Mouse (Mus musculus) ES-Bruce4 (cell line): ENCODE data around the gene Rsad2. TPM values are rescaled to one million over a fixed set of nuclear protein-coding genes. Genes with fewer than 3 reads are reported as not detected.
A peak's percentile ranks its signal among the peaks of the same experiment; 100 is the strongest.

ENCODE experiments used
- H3K27ac ChIP-seq: 2 replicates; pipeline ENCODE4 v1.5.1; 2012; ENCODE audit warnings: low read length, inconsistent platforms; ENCODE audit not compliant: insufficient read depth
- H3K27me3 ChIP-seq: 2 replicates; pipeline ENCODE4 v1.6.1; 2012; ENCODE audit warnings: mild to moderate bottlenecking, low read length, inconsistent platforms; ENCODE audit not compliant: control insufficient read depth, poor library complexity, insufficient read depth, severe bottlenecking
- H3K36me3 ChIP-seq: 2 replicates; pipeline ENCODE4 v1.6.1; 2012; ENCODE audit warnings: inconsistent platforms, mild to moderate bottlenecking, low read length, moderate library complexity; ENCODE audit not compliant: control insufficient read depth, poor library complexity, insufficient read depth, severe bottlenecking
- H3K4me1 ChIP-seq: one replicate; pipeline ENCODE4 v1.8.1; 2011; ENCODE audit warnings: low read length; ENCODE audit not compliant: control insufficient read depth, insufficient read depth
- H3K4me3 ChIP-seq: 2 replicates; pipeline ENCODE4 v1.5.1; 2011; ENCODE audit warnings: low read depth, mild to moderate bottlenecking, low read length
- H3K9ac ChIP-seq: 2 replicates; pipeline ENCODE4 v1.6.1; 2012; ENCODE audit warnings: low read depth, mild to moderate bottlenecking, inconsistent platforms; ENCODE audit not compliant: poor library complexity, severe bottlenecking
- H3K9me3 ChIP-seq: replicated peaks from 2 replicates; pipeline ENCODE4 v1.6.1; 2012; ENCODE audit warnings: mild to moderate bottlenecking, low read length, inconsistent platforms; ENCODE audit not compliant: control insufficient read depth, poor library complexity, insufficient read depth, severe bottlenecking
- CTCF ChIP-seq: IDR thresholded peaks from one replicate; pipeline ENCODE4 v1.8.1; 2011; ENCODE audit warnings: low read depth, low read length
- EP300 ChIP-seq: IDR thresholded peaks from 2 replicates; pipeline ENCODE4 v1.6.1; 2011; ENCODE audit warnings: low read depth, low read length; ENCODE audit not compliant: insufficient read depth
- POLR2A ChIP-seq: IDR thresholded peaks from one replicate; pipeline ENCODE4 v1.8.1; 2011; ENCODE audit warnings: low read length; ENCODE audit not compliant: insufficient read depth
- polyA plus RNA-seq: library from polyadenylated mRNA; stranded (reverse); fragments of >200 nt; gene quantifications from 2 replicates; pipeline ENCODE4 v1.2.4, GENCODE M21; 2011; ENCODE audit warnings: low read depth; ENCODE audit not compliant: missing spikeins, insufficient read depth, insufficient read length

Gene Rsad2
- polyA plus RNA-seq, 1 experiment, result 0.42 TPM

GRCm38 (mm10) chr12:26414451-26415103 is 41.7 kb downstream of the Rsad2 start:
- Histone ChIP-seq H3K4me3 (peak overlapping the region; percentile 86), H3K9me3 (no peaks in the 10 kb centered on the region), H3K27ac (no peak overlapping the region), H3K4me1 (no peaks in the 10 kb centered on the region), H3K9ac (peak overlapping the region; percentile 84), H3K27me3 (peaks cover 5% of the 10 kb centered on the region; the same call in 1 of the 2 replicates), H3K36me3 (no peaks in the 10 kb centered on the region)
- TF ChIP-seq CTCF (no peak), EP300 (no peak), POLR2A (no peak)

- Histone ChIP-seq H3K4me1 (no peaks in the 10 kb centered on the region), H3K9ac (0 out of 2 replicates have a peak overlapping the region, but pooled peaks have one; percentile 84), H3K27ac (no peak overlapping the region), H3K36me3 (no peaks in the 10 kb centered on the region), H3K4me3 (no peak overlapping the region), H3K9me3 (no peaks in the 10 kb centered on the region), H3K27me3 (0 out of 2 replicates have a peak, but pooled peaks cover 5% of the 10 kb centered on the region)
- TF ChIP-seq EP300 (no peak), POLR2A (no peak), CTCF (no peak)
Measured at GRCm38 (mm10) chr12:26413961-26414411, 42.3 kb downstream of the Rsad2 start.

DNA sequence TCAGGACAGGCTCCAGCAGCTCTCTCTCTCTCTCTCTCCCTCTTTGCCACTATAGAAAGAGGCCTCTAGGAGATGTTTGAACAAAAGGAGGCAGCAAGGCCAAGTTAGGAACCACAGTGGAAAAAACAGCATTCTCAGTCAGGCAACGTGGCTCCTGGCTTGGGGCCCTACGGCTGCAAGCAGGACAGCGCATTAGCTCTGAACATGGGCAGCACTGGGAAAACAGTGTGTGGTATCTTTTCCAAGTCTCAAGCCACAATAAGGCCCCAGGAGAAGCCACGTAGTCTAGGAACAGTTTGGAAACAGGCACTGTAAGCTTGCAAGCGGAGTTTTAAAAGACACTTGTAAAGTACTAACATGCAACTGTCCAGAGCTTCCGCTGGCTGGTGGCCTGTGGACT is 43.5 kb downstream of the Rsad2 start:
- no peak for TF ChIP-seq EP300
- no peak for TF ChIP-seq POLR2A
- TF ChIP-seq CTCF, result no peak
- no peak overlapping the region for H3K4me3 ChIP-seq
- H3K27ac ChIP-seq, result no peak overlapping the region

GRCm38 (mm10) chr12:26411841-26412450 is 44.3 kb downstream of the Rsad2 start:
- Histone ChIP-seq H3K4me3 (no peak overlapping the region), H3K36me3 (no peaks in the 10 kb centered on the region), H3K4me1 (no peaks in the 10 kb centered on the region), H3K9ac (no peak overlapping the region), H3K27ac (no peak overlapping the region), H3K27me3 (0 out of 2 replicates have a peak, but pooled peaks cover 5% of the 10 kb centered on the region), H3K9me3 (no peaks in the 10 kb centered on the region)
- no peak for TF ChIP-seq POLR2A
- no peak for TF ChIP-seq EP300
- TF ChIP-seq CTCF, result no peak

More for the DNA sequence above, 43.5 kb downstream of the Rsad2 start:
- no peaks in the 10 kb centered on the region for H3K9me3 ChIP-seq
- 0 out of 2 replicates have a peak, but pooled peaks cover 5% of the 10 kb centered on the region for H3K27me3 ChIP-seq
- no peaks in the 10 kb centered on the region for H3K4me1 ChIP-seq
- no peak overlapping the region for H3K9ac ChIP-seq
- no peaks in the 10 kb centered on the region for H3K36me3 ChIP-seq

DNA sequence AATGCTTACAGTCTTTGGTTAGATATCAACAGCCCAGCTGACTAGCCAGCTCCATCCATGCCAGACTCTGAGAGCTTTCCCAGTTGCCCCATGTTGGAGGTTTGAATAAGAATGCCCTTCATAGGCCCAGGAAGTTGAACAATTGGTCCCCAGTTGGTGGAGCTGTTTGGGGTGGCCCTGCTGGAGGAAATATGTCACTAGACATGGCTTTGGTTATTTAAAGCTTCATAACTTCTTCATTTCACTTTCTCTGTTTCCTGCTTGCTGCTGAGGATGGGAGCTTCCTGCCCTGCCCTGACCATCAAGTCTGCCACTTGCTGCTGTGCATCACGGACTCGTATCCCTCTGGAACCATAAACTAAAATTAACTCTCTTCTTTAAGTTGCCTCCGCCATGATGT is 45.8 kb downstream of the Rsad2 start:
- Histone ChIP-seq H3K36me3 (no peaks in the 10 kb centered on the region), H3K4me1 (no peaks in the 10 kb centered on the region)
- TF ChIP-seq POLR2A, result no peak
- TF ChIP-seq CTCF, result no peak
- TF ChIP-seq EP300, result no peak

GRCm38 (mm10) chr12:26408707-26409106 is 47.5 kb downstream of the Rsad2 start:
- Histone ChIP-seq H3K9ac (no peak overlapping the region), H3K27me3 (no peaks in the 10 kb centered on the region), H3K4me3 (no peak overlapping the region), H3K9me3 (no peaks in the 10 kb centered on the region), H3K27ac (no peak overlapping the region), H3K36me3 (no peaks in the 10 kb centered on the region), H3K4me1 (no peaks in the 10 kb centered on the region)
- no peak for TF ChIP-seq POLR2A
- TF ChIP-seq EP300, result no peak
- TF ChIP-seq CTCF, result no peak

More for the DNA sequence above, 45.8 kb downstream of the Rsad2 start:
- H3K27me3 ChIP-seq, result 0 out of 2 replicates have a peak, but pooled peaks cover 5% of the 10 kb centered on the region
- H3K27ac ChIP-seq, result no peak overlapping the region
- no peaks in the 10 kb centered on the region for H3K9me3 ChIP-seq
- no peak overlapping the region for H3K4me3 ChIP-seq
- no peak overlapping the region for H3K9ac ChIP-seq
